Mouse (Mus musculus) monocyte, adult 2 months (primary cell): ENCODE results near the gene Slc1a6.
"Not testable (repeated sequence)": the region's sequence is repeated elsewhere in the genome, so short reads cannot be mapped to it uniquely, and the experiment has no call there.

Source experiments
- DNase-seq, 2 experiments: peaks; one replicate each; pipeline ENCODE4 v3.0.0; 2022; ENCODE audit warnings: low spot score in 2 of 2, low read depth in 1 of 2

Slc1a6 gene

GRCm38 (mm10) chr10:78779981-78780651, at the start of gene Slc1a6:
TSS of gene Slc1a6 (plus strand) at chr10:78780496.
- DNase-seq = no peak

- DNase-seq = no peak
These were observed 40.5 kb upstream of the Slc1a6 start for GRCm38 (mm10) chr10:78739821-78740220.

DNA sequence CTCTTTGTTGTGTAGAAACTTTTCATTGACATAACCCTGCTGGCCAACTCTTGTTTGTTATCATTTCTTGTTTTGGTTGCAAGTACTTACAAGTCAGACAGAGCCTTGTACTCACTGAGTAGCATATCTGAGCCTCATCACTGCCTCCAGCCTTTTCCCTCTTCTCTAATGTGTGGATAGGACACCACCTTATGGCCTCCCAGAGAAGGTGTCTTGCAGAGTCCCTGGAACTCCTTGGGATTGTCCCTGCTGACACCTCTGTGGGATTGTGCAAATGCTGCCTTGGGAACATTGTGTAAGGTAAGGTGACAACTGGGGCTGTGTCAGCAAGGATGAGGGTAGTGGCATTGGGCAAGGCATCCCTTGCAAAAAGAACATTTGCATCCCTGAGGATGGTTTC, 36.6 kb upstream of the Slc1a6 start:
- DNase-seq = no peak

- DNase-seq = no peak
These were observed 34.7 kb upstream of the Slc1a6 start for GRCm38 (mm10) chr10:78745453-78746232.

- DNase-seq = no peak
These were observed 33.1 kb upstream of the Slc1a6 start for GRCm38 (mm10) chr10:78747035-78747721.

DNA sequence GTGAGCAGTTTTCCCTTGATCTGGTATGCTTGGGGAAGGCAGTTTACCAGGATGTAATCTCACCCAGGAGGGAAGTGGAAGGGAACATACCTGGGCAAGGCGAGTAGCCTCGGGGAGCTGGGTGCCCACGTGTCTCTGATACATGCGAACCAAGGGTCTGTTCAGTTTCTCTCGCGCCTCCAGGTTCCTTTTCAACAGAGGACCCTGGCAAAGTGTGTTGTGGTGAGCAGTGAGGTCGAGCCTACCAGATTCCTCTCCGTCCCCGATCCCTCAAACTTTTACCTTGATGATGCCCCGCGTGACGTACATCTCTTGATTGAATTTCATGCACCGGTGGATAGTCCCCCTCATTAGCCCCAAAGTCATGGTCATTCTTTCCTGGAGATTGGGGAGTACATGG, 32.1 kb upstream of the Slc1a6 start:
- DNase-seq = no peak

DNA sequence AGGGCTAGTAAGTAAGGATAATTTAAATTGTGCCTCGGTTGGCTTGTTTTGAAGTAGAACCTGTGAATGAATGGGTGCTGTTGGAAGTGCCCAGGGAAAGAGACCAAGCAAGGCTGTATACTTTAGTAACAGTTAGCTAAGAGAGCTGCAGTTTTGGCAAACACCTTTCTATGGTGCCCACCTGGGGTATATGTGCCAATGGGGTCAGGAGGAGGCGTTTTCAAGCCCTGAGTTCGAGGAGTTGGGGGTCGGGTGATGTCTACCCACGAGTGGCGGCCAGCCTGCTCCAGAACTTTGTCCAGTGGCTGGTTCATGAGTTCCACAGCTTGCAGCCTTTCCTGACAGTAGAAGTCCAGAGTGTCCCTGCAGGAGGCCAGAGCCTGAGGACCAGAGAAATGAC, 31.4 kb upstream of the Slc1a6 start:
- no peak for DNase-seq

GRCm38 (mm10) chr10:78752452-78753191, 27.7 kb upstream of the Slc1a6 start, which contains the start of gene Ccdc105:
TSS of gene Ccdc105 (minus strand) at chr10:78753065.
- DNase-seq = no peak

DNA sequence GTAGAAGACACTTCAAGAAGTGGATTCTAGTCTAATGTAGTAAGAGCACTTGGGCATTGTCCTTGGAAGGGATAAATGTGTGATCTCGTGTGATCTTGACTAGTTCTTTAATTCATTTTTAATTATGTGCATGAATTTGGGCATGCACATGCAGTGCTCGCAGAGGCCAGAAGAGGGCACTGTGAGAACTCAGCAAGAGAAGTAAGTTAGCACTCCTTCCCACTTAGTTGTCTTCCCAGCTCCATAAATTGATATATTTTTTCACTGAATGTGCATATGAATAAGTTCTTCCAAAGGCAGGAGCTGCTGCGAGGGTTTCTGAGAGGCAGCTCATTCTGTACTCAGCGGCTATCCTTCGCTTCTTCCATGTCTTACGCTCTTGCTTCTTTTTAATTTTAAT, 24.3 kb upstream of the Slc1a6 start:
- DNase-seq = no peak

DNA sequence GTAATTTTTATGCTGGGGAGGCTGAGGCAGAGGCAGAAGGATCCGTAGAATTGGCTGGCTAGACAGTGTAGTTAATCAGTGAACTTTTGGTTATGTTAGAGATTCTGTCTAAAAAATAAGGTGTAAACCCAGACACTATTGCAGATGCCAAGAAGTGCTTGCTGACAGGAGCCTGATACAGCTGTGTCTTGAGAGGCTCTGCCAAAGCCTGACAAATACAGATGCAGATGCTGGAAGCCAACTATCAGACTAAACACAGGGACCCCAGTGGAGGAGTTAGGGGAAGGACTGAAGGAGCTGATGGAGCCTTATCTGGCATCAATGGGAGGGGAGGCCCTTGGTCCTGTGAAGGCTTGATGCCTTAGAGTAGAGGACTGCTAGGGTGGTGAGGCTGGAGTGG, 14.7 kb upstream of the Slc1a6 start:
- DNase-seq = no peak

GRCm38 (mm10) chr10:78775830-78776229, 4.5 kb upstream of the Slc1a6 start:
- DNase-seq = no peak

DNA sequence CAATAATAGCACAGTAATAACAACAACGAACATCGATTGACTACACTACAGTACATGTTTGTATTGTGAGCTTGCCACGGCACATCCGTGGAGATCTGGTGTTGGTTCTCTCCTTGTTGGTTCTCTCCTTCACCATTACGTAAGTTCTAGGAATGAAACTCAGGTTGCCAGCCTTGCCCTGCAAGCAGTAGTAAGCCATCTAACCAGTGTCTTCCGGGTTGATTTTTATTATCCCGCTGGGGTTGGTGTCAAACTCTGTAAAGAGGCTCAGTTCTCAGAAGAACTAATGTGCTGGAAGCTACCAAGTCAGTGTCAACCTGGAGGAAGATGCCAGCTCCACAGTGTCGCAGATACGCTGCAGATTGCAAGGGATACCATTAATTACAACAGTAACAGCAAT, 769 bp upstream of the Slc1a6 start:
- no peak for DNase-seq

DNA sequence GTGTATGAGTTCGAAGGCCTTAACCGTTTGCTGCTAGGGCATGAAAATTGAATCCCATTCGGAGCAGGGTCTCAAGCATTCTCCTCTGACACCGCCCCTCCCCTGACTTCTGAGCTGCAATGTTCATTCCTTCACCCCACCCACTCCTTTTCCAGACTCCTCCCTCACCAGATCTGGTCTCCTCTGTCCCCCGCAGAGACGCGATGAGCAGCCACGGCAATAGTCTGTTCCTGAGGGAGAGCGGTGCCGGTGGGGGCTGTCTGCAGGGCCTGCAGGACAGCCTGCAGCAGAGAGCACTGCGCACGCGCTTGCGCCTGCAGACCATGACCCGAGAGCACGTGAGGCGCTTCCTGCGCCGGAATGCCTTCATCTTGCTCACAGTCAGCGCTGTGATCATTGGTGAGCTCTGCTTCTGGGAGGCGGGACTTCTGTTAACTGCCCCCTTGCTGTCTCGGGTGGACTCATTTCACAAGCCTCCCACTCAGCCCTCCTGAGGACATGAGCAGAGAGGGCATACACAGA, 7.3 kb downstream of the Slc1a6 start:
- no peak for DNase-seq

DNA sequence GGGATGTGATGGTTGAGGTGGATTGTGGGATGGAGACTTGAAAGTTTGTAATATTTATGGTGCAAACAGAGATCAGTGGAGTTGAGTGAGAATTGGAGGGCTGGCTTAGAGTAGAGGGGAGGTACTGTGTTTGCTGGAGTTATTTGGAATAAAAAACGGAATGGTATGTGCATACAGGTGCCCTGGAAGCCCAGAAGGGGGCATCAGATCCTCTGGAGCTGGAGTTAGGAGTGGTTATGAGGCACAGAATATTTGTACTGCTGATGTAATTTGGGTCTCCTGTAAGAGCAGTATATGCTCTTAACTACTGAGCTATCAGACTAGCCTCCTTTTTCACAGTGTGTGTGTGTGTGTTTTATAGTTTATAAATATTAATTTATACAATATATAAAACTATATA, 10.3 kb downstream of the Slc1a6 start:
- no peak for DNase-seq

GRCm38 (mm10) chr10:78801449-78801848, 21.2 kb downstream of the Slc1a6 start:
- no peak for DNase-seq

- DNase-seq = no peak
These were observed 32.2 kb downstream of the Slc1a6 start for GRCm38 (mm10) chr10:78812358-78813060.

- not testable (repeated sequence) for DNase-seq
These were observed 60.2 kb downstream of the Slc1a6 start for GRCm38 (mm10) chr10:78840456-78840855.

- no peak for DNase-seq
These were observed 71.8 kb downstream of the Slc1a6 start, which contains the start of gene Olfr1356 for GRCm38 (mm10) chr10:78852066-78852465. TSS of gene Olfr1356 (minus strand) at chr10:78852166.
